Mouse (Mus musculus) lung, postnatal 0 days (tissue): ENCODE results near the gene Pappa. TPM values are rescaled to one million over a fixed set of nuclear protein-coding genes. Genes with fewer than 3 reads are reported as not detected.
A peak's percentile ranks its signal among the peaks of the same experiment; 100 is the strongest.

Experiments
- ATAC-seq: fragments of 200-750 bp; cut with Nextera tagmentation; 2 replicates; pipeline ENCODE4 v1.8.0; 2017; ENCODE audit warnings: moderate library complexity
- DNase-seq: peaks from one replicate; pipeline ENCODE4 v3.0.0-alpha.2; 2016; ENCODE audit warnings: low spot score
- H3K27ac ChIP-seq: fragments of 300-500 bp; sonication (generic); 2 replicates; pipeline ENCODE4 v1.5.1; 2014; ENCODE audit warnings: antibody characterized with exemption, mild to moderate bottlenecking, low read length, mixed read lengths
- H3K27me3 ChIP-seq: fragments of 300-500 bp; sonication (generic); replicated peaks from 2 replicates; pipeline ENCODE4 v1.6.1; 2014; ENCODE audit warnings: low read length, mixed read lengths; ENCODE audit not compliant: insufficient read depth
- H3K36me3 ChIP-seq: fragments of 300-500 bp; sonication (generic); 2 replicates; pipeline ENCODE4 v1.6.1; 2014; ENCODE audit warnings: low read length, mixed read lengths; ENCODE audit not compliant: insufficient read depth
- H3K4me1 ChIP-seq: fragments of 300-500 bp; sonication (generic); 2 replicates; pipeline ENCODE4 v1.6.1; 2014; ENCODE audit warnings: antibody characterized with exemption, low read depth, low read length, mixed read lengths; ENCODE audit not compliant: insufficient read depth
- H3K4me2 ChIP-seq: fragments of 300-500 bp; sonication (generic); replicated peaks from 2 replicates; pipeline ENCODE4 v1.6.1; 2014; ENCODE audit warnings: low read depth, mild to moderate bottlenecking, low read length, moderate library complexity, mixed read lengths
- H3K4me3 ChIP-seq: fragments of 300-500 bp; sonication (generic); 2 replicates; pipeline ENCODE4 v1.5.1; 2014; ENCODE audit warnings: low read depth, low read length
- H3K9ac ChIP-seq: fragments of 300-500 bp; sonication (generic); replicated peaks from 2 replicates; pipeline ENCODE4 v1.6.1; 2014; ENCODE audit warnings: low read depth, mild to moderate bottlenecking
- H3K9me3 ChIP-seq: fragments of 300-500 bp; sonication (generic); 2 replicates; pipeline ENCODE4 v1.6.1; 2016; ENCODE audit warnings: low read length, mixed read lengths
- CTCF ChIP-seq: IDR thresholded peaks from 2 replicates; pipeline ENCODE4 v1.5.1; 2016; ENCODE audit warnings: antibody characterized with exemption, mild to moderate bottlenecking
- EP300 ChIP-seq: IDR thresholded peaks from 2 replicates; pipeline ENCODE4 v1.6.1; 2016; ENCODE audit warnings: antibody characterized with exemption, mild to moderate bottlenecking, control low read depth
- WGBS: fragments of 180-500 bp; shearing (Covaris S2); extraction: QIAGEN DNeasy Blood & Tissue Kit; methylation state at CpG from one replicate; pipeline ENCODE4 v1.1.7; 2014; 5-methylcytosine and 5-hydroxymethylcytosine counted together
- polyA plus RNA-seq: library from polyadenylated mRNA; unstranded; fragments of >200 nt; fragmentation: Nextera tagmentation; extraction: Ambion mirVana; gene quantifications from 2 replicates; pipeline ENCODE4 v1.2.1, GENCODE M21; 2015

The Pappa gene
- polyA plus RNA-seq, 1 experiment from 2014 or later = 0.31 TPM

DNA sequence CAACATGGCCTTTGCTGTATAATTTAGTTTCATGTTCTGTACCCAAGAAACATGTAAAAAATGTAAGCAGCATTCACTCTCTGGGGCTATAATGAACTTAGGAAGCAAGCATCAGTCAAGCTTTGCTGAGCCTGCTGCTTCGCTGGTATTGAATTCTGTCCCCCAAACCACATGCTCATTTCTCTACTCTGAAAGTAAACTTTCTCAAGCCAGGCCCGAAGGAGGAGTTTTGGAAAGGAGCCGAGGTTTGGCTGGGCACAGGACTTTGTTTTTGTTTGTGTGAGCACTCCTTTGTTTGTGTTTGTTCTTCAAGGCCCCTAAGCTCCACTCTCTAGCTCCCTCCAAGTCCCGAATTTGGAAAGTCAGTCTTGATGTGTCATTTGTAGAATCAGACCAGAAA lies 148.3 kb downstream of the Pappa start:
- ATAC-seq = no peak

DNA sequence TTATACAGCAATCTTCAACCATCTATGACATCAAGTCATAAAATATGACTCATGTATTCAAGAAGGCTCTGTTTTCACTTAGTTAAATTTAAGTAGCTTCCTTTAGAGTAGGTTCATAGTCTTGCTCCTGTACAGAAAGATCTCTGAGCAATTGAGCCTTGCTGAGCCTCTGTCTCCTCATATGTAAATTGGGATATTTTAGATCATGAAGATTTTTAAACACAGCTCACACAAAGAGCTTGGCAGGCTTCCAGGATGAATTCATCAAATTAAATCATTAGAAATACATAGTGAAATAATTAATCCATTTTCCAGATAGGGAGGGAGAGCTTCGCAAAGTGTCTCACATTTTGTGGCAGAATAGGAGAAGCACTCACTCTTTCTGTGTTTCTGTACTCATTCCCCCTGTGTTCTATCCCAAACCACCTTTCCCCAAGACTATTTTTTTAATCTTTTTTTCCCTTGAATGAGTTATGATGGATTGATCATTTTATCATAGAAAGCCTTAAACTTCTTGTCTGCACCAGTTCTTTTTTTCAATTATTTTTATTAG lies 149.4 kb downstream of the Pappa start:
- Histone ChIP-seq H3K36me3 (no peaks in the 10 kb centered on the region), H3K27ac (no peak overlapping the region), H3K27me3 (no peaks in the 10 kb centered on the region), H3K9me3 (no peaks in the 10 kb centered on the region), H3K9ac (no peak overlapping the region), H3K4me1 (no peaks in the 10 kb centered on the region), H3K4me3 (no peak overlapping the region), H3K4me2 (no peak overlapping the region)
- 94% methylated on average over 1 of the region's 1 CpGs for WGBS
- DNase-seq (no peak), ATAC-seq (no peak)
- TF ChIP-seq CTCF = no peak
- no peak for TF ChIP-seq EP300

More for the DNA sequence above, 148.3 kb downstream of the Pappa start:
- Histone ChIP-seq H3K4me2 (no peak overlapping the region), H3K4me1 (no peaks in the 10 kb centered on the region), H3K4me3 (no peak overlapping the region), H3K36me3 (no peaks in the 10 kb centered on the region), H3K27ac (no peak overlapping the region), H3K27me3 (no peaks in the 10 kb centered on the region), H3K9ac (no peak overlapping the region), H3K9me3 (no peaks in the 10 kb centered on the region)
- no peak for DNase-seq
- TF ChIP-seq CTCF = no peak
- no peak for TF ChIP-seq EP300
- 29% methylated on average over 4 of the region's 4 CpGs for WGBS

DNA sequence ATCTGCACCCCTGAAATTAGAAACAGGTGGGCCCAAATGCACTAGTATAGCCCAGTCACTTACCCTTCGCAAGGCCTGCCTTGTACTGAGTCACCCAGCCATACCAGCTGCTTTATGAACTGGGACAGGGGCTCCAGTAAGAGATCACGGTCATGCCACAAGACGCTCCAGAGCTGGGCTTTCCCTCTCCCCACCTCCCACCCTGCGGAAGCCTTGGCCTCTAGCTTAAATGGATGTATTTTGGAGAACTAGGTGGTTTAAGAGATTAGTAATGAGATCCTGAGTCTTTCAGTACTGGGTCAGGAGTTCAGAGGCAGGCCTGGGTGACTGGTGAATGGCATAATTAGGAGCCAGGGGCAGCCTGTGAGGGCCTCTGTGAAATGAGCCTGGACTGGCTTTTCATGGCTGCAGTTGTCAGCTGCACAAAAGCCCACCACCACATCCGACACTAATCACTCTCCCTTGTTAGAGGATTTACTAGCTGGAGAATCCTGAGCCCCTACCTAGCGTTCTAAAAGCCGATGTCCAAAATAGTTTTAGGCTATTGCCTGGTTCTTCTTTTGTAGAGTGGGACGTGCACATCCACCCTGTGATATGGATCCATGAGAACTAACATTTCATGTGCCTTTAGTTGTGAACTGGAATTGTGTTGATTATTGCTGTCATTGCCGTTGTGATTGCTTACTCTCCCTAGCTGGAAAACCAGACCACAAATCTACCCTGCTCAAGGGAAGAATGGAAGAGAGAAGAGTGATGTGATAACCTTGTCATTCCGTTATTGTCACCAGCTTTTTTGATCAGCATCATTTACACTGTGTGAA lies 154.7 kb downstream of the Pappa start:
- no peaks in the 10 kb centered on the region for H3K36me3 ChIP-seq
- ATAC-seq (no peak), DNase-seq (no peak)
- H3K9ac ChIP-seq = no peak overlapping the region
- 85% methylated on average over 10 of the region's 10 CpGs for WGBS
- H3K4me1 ChIP-seq = no peaks in the 10 kb centered on the region
- no peak overlapping the region for H3K4me2 ChIP-seq
- H3K4me3 ChIP-seq = no peak overlapping the region
- no peaks in the 10 kb centered on the region for H3K27me3 ChIP-seq
- TF ChIP-seq CTCF = no peak
- no peak for TF ChIP-seq EP300
- H3K27ac ChIP-seq = no peak overlapping the region
- no peaks in the 10 kb centered on the region for H3K9me3 ChIP-seq

DNA sequence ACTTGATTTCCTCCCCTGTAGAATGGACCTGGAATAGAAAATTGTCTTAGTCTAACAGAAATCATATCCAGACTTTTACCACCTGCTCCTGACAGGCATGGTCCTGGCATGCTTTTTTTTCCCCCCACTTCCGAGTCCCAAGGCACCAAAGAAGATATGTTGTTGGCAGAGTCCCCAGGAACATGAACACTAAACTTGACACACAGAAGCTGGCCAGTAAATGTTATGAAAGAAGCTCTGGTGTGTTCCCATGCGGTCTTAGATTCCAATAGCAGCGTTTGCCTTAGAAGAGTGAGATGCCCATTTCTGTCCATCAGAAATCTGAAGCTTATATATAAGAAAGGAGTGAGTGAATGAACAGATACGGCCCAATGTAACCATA lies 155.3 kb downstream of the Pappa start:
- Histone ChIP-seq H3K4me1 (no peaks in the 10 kb centered on the region), H3K36me3 (no peaks in the 10 kb centered on the region), H3K4me2 (no peak overlapping the region), H3K9me3 (no peaks in the 10 kb centered on the region), H3K9ac (no peak overlapping the region), H3K27me3 (no peaks in the 10 kb centered on the region), H3K27ac (no peak overlapping the region), H3K4me3 (no peak overlapping the region)
- DNase-seq (peak; percentile 31), ATAC-seq (no peak)
- WGBS = 65% methylated on average over 4 of the region's 4 CpGs
- TF ChIP-seq CTCF (no peak), EP300 (no peak)

DNA sequence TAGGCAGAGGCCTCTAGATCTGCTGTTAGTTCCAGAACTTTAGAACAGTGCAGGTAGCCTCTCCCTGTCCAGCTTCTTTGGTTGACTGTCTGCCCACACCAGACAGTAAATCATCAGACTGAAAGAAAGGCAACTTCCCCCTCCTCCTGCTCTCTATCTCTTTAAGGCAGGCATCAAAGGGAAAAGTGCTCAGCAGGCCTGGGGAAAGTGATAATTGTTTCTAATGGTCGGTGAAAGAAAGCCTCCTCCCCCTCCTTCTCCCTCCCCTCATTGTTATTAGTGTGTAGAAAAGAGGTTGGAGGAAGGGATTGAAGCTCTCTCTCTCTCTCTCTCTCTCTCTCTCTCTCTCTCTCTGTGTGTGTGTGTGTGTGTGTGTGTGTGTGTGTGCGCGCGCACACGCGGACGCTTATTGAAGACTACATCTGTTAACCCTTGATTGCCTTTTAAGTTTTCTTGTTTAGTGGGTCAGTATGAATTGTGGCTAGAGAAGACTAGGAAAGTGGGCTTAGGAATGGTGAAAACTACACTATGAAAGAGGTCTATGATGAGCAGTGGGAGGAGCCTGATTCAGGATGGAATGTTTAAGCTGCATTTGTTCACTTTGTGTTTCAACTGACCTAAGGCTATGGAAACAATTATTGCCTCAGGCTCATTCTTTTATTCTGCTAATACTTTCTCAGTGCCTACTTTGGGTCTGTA lies 156.2 kb downstream of the Pappa start:
- WGBS = 14% methylated on average over 7 of the region's 7 CpGs
- no peak overlapping the region for H3K4me2 ChIP-seq
- no peak for ATAC-seq

DNA sequence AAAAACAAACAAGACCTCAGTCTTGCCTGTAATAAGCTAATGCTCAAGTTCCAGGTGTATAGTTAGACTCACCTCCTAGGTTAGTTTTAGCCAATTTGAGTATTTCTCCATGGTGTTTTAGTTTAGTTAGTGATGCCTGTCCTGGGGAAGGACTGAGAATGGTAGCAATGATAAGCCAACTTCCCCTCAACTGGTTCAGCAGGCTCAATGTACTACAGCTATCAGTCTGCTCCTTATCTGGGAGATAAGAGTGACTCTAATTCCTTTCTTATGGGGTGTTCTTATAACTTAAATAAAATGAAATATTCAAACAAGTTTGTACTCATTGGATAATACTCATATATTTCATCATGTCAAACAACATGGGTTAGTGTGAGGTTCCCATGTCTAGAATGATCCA lies 156.9 kb downstream of the Pappa start:
- H3K4me2 ChIP-seq = no peak overlapping the region
- H3K9ac ChIP-seq = no peak overlapping the region
- no peak for DNase-seq
- no peaks in the 10 kb centered on the region for H3K27me3 ChIP-seq
- no peak overlapping the region for H3K27ac ChIP-seq
- no peak overlapping the region for H3K4me3 ChIP-seq
- no peak for ATAC-seq
- no peaks in the 10 kb centered on the region for H3K36me3 ChIP-seq
- TF ChIP-seq CTCF = no peak
- no peak for TF ChIP-seq EP300
- no peaks in the 10 kb centered on the region for H3K4me1 ChIP-seq
- no peaks in the 10 kb centered on the region for H3K9me3 ChIP-seq

More for the DNA sequence above, 156.2 kb downstream of the Pappa start:
- H3K27me3 ChIP-seq = no peaks in the 10 kb centered on the region
- H3K36me3 ChIP-seq = no peaks in the 10 kb centered on the region
- no peaks in the 10 kb centered on the region for H3K9me3 ChIP-seq
- H3K27ac ChIP-seq = no peak overlapping the region
- no peak for DNase-seq
- H3K9ac ChIP-seq = no peak overlapping the region
- no peak overlapping the region for H3K4me3 ChIP-seq
- no peaks in the 10 kb centered on the region for H3K4me1 ChIP-seq
- TF ChIP-seq EP300 (no peak), CTCF (no peak)
